Mouse (Mus musculus) heart, adult 2 months (tissue): Measurements from ENCODE around the gene Olfr1495. TPM values are rescaled to one million over a fixed set of nuclear protein-coding genes. Genes with fewer than 3 reads are reported as not detected.
A peak's percentile ranks its signal among the peaks of the same experiment; 100 is the strongest.
"Not testable (repeated sequence)": the region's sequence is repeated elsewhere in the genome, so short reads cannot be mapped to it uniquely, and the experiment has no call there.

Experiments used
- DNase-seq, 2 experiments: peaks; one replicate each; pipeline ENCODE4 v3.0.0; 2021
- H3K27ac ChIP-seq: fragments of 200-600 bp; 2 replicates; pipeline ENCODE4 v1.8.1; 2022
- H3K27me3 ChIP-seq: fragments of 200-500 bp; 2 replicates; pipeline ENCODE4 v1.6.1; 2012; ENCODE audit warnings: mild to moderate bottlenecking, low read length, inconsistent platforms, mixed read lengths; ENCODE audit not compliant: control insufficient read depth, insufficient read depth
- H3K36me3 ChIP-seq: fragments of 200-500 bp; 2 replicates; pipeline ENCODE4 v1.6.1; 2012; ENCODE audit warnings: low read length, inconsistent platforms; ENCODE audit not compliant: control insufficient read depth, insufficient read depth
- H3K4me1 ChIP-seq: fragments of 200-500 bp; 2 replicates; pipeline ENCODE4 v1.6.1; 2011; ENCODE audit warnings: low read length; ENCODE audit not compliant: control insufficient read depth, insufficient read depth
- H3K4me3 ChIP-seq: fragments of 200-600 bp; 2 replicates; pipeline ENCODE4 v1.8.1; 2022
- H3K79me2 ChIP-seq: fragments of 200-500 bp; replicated peaks from 2 replicates; pipeline ENCODE4 v1.6.1; 2012; ENCODE audit warnings: mild to moderate bottlenecking, inconsistent platforms, low read length, moderate library complexity, mixed read lengths; ENCODE audit not compliant: control insufficient read depth, insufficient read depth
- H3K9ac ChIP-seq: fragments of 200-500 bp; 2 replicates; pipeline ENCODE4 v1.6.1; 2012; ENCODE audit warnings: low read depth, mild to moderate bottlenecking, control low read depth, inconsistent platforms, low read length, mixed read lengths
- CTCF ChIP-seq: fragments of 200-600 bp; IDR thresholded peaks from 2 replicates; pipeline ENCODE4 v1.8.1; 2022; ENCODE audit warnings: antibody characterized with exemption, mild to moderate bottlenecking, moderate library complexity
- EP300 ChIP-seq: fragments of 200-500 bp; IDR thresholded peaks from 2 replicates; pipeline ENCODE4 v1.6.1; 2011; ENCODE audit warnings: low read depth, low read length, control low read depth; ENCODE audit not compliant: insufficient read depth
- POLR2A ChIP-seq: fragments of 200-500 bp; IDR thresholded peaks from 2 replicates; pipeline ENCODE4 v1.6.1; 2011; ENCODE audit warnings: mild to moderate bottlenecking, low read depth, low read length, control low read depth; ENCODE audit not compliant: insufficient read depth
- WGBS: fragments of 180-500 bp; shearing (Covaris S2); methylation state at CpG from one replicate; pipeline ENCODE4 v1.1.7; 2018; 5-methylcytosine and 5-hydroxymethylcytosine counted together
- intact Hi-C: fragments of 180-260 bp; cut with DNase I; formaldehyde crosslinking; loops from one replicate; pipeline ENCODE4 v1.15.1; 2025
- polyA plus RNA-seq: library from polyadenylated mRNA; depleted of rRNA; stranded (reverse); fragments of >200 nt; gene quantifications from 2 replicates; pipeline ENCODE4 v1.2.3, GENCODE M21; 2012; rRNA removed
- total RNA-seq, 2 experiments: library from RNA; stranded (reverse); gene quantifications; 2 replicates each; pipeline ENCODE4 v1.2.3; 2021

The Olfr1495 gene
- total and polyA plus RNA-seq, 3 experiments = not detected

DNA sequence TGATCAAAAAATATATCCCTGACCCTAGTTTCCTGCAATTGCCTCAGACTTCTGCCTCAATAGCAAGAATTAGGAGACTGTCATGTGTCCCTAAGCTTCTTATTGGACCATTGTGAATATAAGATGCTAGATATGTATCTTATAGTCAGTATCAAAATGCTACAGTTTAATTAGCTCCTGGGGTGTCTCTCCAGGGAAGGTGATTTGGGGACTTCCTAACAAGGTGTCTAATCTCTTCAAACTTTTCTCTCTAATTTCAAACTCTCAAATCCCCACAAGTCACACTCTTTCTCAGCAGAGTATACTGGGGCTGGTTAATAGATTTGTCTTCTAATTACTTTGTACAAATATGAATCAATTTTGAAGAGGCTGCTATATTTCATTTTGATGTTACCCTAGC is 33.7 kb downstream of the Olfr1495 start, which contains the start of gene Olfr1497:
Olfr1497 (minus strand) TSS at position 101 of the 400 bp plus-strand sequence.
- Histone ChIP-seq H3K4me1 (no peaks in the 10 kb centered on the region), H3K9ac (no peak within 1 kb of the TSS), H3K79me2 (no peaks in the 10 kb centered on the region), H3K27me3 (no peaks in the 10 kb centered on the region), H3K4me3 (no peak within 1 kb of the TSS), H3K36me3 (no peaks in the 10 kb centered on the region), H3K27ac (no peak within 1 kb of the TSS)
- no peak for TF ChIP-seq EP300
- intact Hi-C loops = no loop called here
- no peak for DNase-seq

DNA sequence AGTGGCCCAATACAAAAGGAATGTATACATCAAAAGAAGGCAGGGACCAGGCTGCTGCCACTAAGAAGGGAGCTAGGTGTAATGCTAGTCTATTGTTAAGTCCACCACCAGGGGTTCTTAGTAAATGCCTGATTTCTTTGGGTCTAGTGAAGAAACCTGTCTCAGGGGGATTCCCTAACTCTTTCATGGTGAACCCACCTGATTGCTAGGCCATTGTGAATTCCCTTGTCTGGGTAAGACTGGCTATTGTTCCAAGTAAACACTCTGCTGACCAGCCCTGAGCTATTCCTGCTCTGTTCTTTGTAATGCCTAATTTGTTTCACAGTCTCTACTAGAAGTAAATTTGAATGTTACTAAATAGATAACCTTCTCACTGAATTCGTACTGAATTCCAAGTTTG is 41.1 kb downstream of the Olfr1495 start:
- H3K9ac ChIP-seq, H3K27me3 ChIP-seq, DNase-seq, H3K4me3 ChIP-seq, H3K4me1 ChIP-seq, intact Hi-C loops, H3K27ac ChIP-seq, H3K79me2 ChIP-seq, H3K36me3 ChIP-seq: not testable (repeated sequence)
- WGBS = 37% methylated on average over 1 of the region's 1 CpGs

DNA sequence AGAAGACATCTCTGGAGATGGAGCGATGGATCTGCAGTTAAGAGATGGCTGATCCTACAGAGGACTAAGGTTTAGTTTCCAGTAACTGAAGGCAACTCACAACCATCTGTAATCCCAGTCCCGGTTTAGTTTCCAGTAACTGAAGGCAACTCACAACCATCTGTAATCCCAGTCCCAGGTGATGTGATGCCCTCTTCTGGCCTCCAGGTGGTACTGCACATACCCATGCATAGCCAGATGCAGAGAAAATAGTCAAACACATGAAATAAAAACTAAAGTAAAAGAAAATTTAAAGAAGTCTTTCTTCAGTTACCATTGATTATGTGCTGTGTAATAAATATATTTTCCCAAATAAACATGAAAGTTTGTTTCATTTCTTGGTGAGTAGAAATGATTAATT is 48.4 kb downstream of the Olfr1495 start:
- no peak overlapping the region for H3K27ac ChIP-seq
- 55% methylated on average over 2 of the region's 2 CpGs for WGBS
- H3K27me3 ChIP-seq = no peaks in the 10 kb centered on the region
- no peaks in the 10 kb centered on the region for H3K4me1 ChIP-seq
- no peaks in the 10 kb centered on the region for H3K36me3 ChIP-seq
- no peak overlapping the region for H3K4me3 ChIP-seq
- no peak overlapping the region for H3K9ac ChIP-seq
- H3K79me2 ChIP-seq = no peaks in the 10 kb centered on the region
- intact Hi-C loops = no loop called here
- DNase-seq = no peak
- TF ChIP-seq POLR2A (no peak), CTCF (peak; percentile 33)

DNA sequence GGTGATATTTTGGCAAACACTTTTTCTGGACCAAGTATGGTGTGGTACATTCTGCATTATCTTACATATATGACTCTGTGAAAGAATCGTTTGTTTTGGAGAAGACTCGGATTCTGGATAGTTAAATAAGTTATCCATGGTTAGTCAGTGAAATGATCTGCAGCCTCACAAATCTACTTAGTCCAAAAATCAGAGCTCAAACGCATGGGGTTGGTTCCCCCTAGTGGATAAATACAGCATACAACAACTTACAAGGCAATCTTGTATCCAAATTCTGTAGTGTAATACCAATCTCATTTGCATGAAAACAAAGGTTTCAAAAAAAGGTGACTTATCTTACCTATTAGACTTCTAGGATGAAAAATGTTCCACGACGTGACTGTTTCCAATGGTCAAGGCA is 54.4 kb downstream of the Olfr1495 start:
- no peak overlapping the region for H3K9ac ChIP-seq
- no peaks in the 10 kb centered on the region for H3K36me3 ChIP-seq
- H3K4me1 ChIP-seq = no peaks in the 10 kb centered on the region
- 21% methylated on average over 5 of the region's 5 CpGs for WGBS
- H3K27me3 ChIP-seq = no peaks in the 10 kb centered on the region
- no peak for DNase-seq
- peak; percentile 25 for TF ChIP-seq CTCF
- no peak for TF ChIP-seq POLR2A
- H3K79me2 ChIP-seq = no peaks in the 10 kb centered on the region
- intact Hi-C loops = no loop called here
- no peak overlapping the region for H3K4me3 ChIP-seq
- no peak overlapping the region for H3K27ac ChIP-seq

DNA sequence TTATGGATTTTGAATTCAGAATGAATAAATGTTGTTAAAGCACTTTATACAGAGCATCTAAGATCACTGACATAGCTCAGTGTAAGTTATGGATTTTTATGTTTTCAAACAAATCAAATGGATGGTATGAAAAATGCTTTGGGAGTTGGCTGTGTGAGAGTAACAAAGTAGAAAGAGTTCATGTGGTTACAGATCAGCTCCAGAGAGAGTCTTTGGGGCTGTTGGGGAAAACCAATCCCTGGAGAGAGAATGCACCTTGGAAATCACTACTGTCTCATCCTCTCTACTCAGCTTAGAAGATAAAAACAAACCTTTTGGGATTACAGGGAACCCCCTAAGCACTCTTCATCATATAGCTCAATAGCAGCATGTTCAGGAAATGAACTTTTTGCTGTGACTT is 54.9 kb downstream of the Olfr1495 start, which contains the start of gene Olfr1499:
Olfr1499 (minus strand) TSS at position 101 of the 400 bp plus-strand sequence.
- H3K4me1 ChIP-seq = no peaks in the 10 kb centered on the region
- no peak within 1 kb of the TSS for H3K4me3 ChIP-seq
- no peak within 1 kb of the TSS for H3K27ac ChIP-seq
- intact Hi-C loops = no loop called here
- no peaks in the 10 kb centered on the region for H3K79me2 ChIP-seq
- no peaks in the 10 kb centered on the region for H3K36me3 ChIP-seq
- TF ChIP-seq POLR2A (no peak), CTCF (no peak), EP300 (no peak)
- no peak for DNase-seq
- H3K27me3 ChIP-seq = no peaks in the 10 kb centered on the region
- no peak within 1 kb of the TSS for H3K9ac ChIP-seq

Other genes starting within 250 kb of the Olfr1495 start
- not detected for gene Olfr1480, start 236.7 kb upstream of the Olfr1495 start, total RNA-seq
- not detected in 2 replicates for gene Olfr1480, start 236.7 kb upstream of the Olfr1495 start, polyA plus RNA-seq
- not detected for gene Olfr1484, start 181.1 kb upstream of the Olfr1495 start, total RNA-seq
- gene Olfr1484, start 181.1 kb upstream of the Olfr1495 start, polyA plus RNA-seq = not detected in 2 replicates
- not detected for gene Olfr1487, start 147.2 kb upstream of the Olfr1495 start, total RNA-seq
- not detected in 2 replicates for gene Olfr1487, start 147.2 kb upstream of the Olfr1495 start, polyA plus RNA-seq
- gene Olfr1489, start 133.0 kb upstream of the Olfr1495 start, total RNA-seq = not detected
- not detected in 2 replicates for gene Olfr1489, start 133.0 kb upstream of the Olfr1495 start, polyA plus RNA-seq
- not detected for gene Olfr1490, start 113.5 kb upstream of the Olfr1495 start, total RNA-seq
- gene Olfr1490, start 113.5 kb upstream of the Olfr1495 start, polyA plus RNA-seq = not detected in 2 replicates
- not detected for gene Olfr1491, start 67.3 kb upstream of the Olfr1495 start, total RNA-seq
- not detected in 2 replicates for gene Olfr1491, start 67.3 kb upstream of the Olfr1495 start, polyA plus RNA-seq
- gene Olfr1493-ps1, start 41.3 kb upstream of the Olfr1495 start, total RNA-seq = not detected
- gene Olfr1493-ps1, start 41.3 kb upstream of the Olfr1495 start, polyA plus RNA-seq = not detected in 2 replicates
- not detected for gene Olfr1494, start 24.9 kb upstream of the Olfr1495 start, total RNA-seq
- gene Olfr1494, start 24.9 kb upstream of the Olfr1495 start, polyA plus RNA-seq = not detected in 2 replicates
- not detected for gene Olfr1496, start 13.3 kb downstream of the Olfr1495 start, total RNA-seq
- gene Olfr1496, start 13.3 kb downstream of the Olfr1495 start, polyA plus RNA-seq = not detected in 2 replicates
- gene Olfr1497, start 33.6 kb downstream of the Olfr1495 start, total RNA-seq = not detected
- not detected in 2 replicates for gene Olfr1497, start 33.6 kb downstream of the Olfr1495 start, polyA plus RNA-seq
- gene Olfr1499, start 54.8 kb downstream of the Olfr1495 start, total RNA-seq = not detected
- gene Olfr1499, start 54.8 kb downstream of the Olfr1495 start, polyA plus RNA-seq = not detected in 2 replicates
- gene Olfr1500, start 65.9 kb downstream of the Olfr1495 start, total RNA-seq = not detected
- gene Olfr1500, start 65.9 kb downstream of the Olfr1495 start, polyA plus RNA-seq = not detected in 2 replicates
- not detected for gene Olfr1501, start 86.1 kb downstream of the Olfr1495 start, total RNA-seq
- not detected in 2 replicates for gene Olfr1501, start 86.1 kb downstream of the Olfr1495 start, polyA plus RNA-seq
- gene Olfr1502, start 97.2 kb downstream of the Olfr1495 start, total RNA-seq = not detected
- not detected in 2 replicates for gene Olfr1502, start 97.2 kb downstream of the Olfr1495 start, polyA plus RNA-seq
- not detected for gene Olfr1504, start 133.3 kb downstream of the Olfr1495 start, total RNA-seq
- not detected in 2 replicates for gene Olfr1504, start 133.3 kb downstream of the Olfr1495 start, polyA plus RNA-seq
- gene Olfr1505, start 148.9 kb downstream of the Olfr1495 start, total RNA-seq = not detected
- gene Olfr1505, start 148.9 kb downstream of the Olfr1495 start, polyA plus RNA-seq = not detected in 2 replicates